Mouse (Mus musculus) bone marrow macrophage, adult 2 months (primary cell): Measurements from ENCODE around the gene Nfib.

Experiments
- CTCF ChIP-seq: IDR thresholded peaks from 2 replicates; pipeline ENCODE4 v1.5.1; 2012; ENCODE audit warnings: low read depth, mild to moderate bottlenecking, low read length, moderate library complexity
- POLR2A ChIP-seq: IDR thresholded peaks from 2 replicates; pipeline ENCODE4 v1.6.1; 2012; ENCODE audit warnings: mild to moderate bottlenecking, low read depth, low read length, borderline replicate concordance

DNA sequence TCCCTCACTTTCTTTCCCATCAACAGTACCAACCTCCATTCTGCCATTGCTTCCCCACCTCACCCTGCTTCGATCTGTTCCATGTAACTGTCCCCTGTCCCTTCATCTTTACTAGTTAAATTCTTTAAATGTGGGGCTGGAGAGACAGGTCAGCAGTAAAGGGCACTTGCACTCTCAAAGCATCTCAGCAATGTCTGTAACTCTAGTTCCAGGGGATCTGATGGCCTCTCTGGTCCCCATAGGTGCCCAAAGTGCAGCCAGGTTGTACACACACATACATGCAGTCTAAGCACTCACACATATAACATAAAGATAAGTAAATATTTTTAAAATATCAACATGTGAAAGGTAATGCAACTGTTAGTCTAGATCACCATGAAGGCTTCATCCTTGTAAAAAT, 356.5 kb downstream of the Nfib start:
- TF ChIP-seq CTCF: no peak
- TF ChIP-seq POLR2A: no peak
